Mouse (Mus musculus) midbrain, embryonic 10.5 days (tissue): ENCODE results near the gene Psma6. TPM values are rescaled to one million over a fixed set of nuclear protein-coding genes. Genes with fewer than 3 reads are reported as not detected.
"Not testable (repeated sequence)": the region's sequence is repeated elsewhere in the genome, so short reads cannot be mapped to it uniquely, and the experiment has no call there.

Experiments used
- DNase-seq: peaks from one replicate; pipeline ENCODE4 v3.0.0-alpha.2; 2017; ENCODE audit warnings: low spot score
- H3K27ac ChIP-seq: fragments of 300-500 bp; sonication (generic); replicated peaks from 2 replicates; pipeline ENCODE4 v1.5.1; 2016; ENCODE audit warnings: mild to moderate bottlenecking
- H3K27me3 ChIP-seq: fragments of 300-500 bp; sonication (generic); 2 replicates; pipeline ENCODE4 v1.6.1; 2016; ENCODE audit warnings: low read depth, mild to moderate bottlenecking; ENCODE audit not compliant: poor library complexity, severe bottlenecking
- H3K36me3 ChIP-seq: fragments of 300-500 bp; sonication (generic); 2 replicates; pipeline ENCODE4 v1.6.1; 2016; ENCODE audit warnings: mild to moderate bottlenecking, moderate library complexity
- H3K4me1 ChIP-seq: fragments of 300-500 bp; sonication (generic); 2 replicates; pipeline ENCODE4 v1.6.1; 2016
- H3K4me3 ChIP-seq: fragments of 300-500 bp; sonication (generic); 2 replicates; pipeline ENCODE4 v1.5.1; 2016; ENCODE audit warnings: mild to moderate bottlenecking, moderate library complexity
- H3K9me3 ChIP-seq: fragments of 300-500 bp; sonication (generic); replicated peaks from 2 replicates; pipeline ENCODE4 v1.6.1; 2016; ENCODE audit warnings: mild to moderate bottlenecking
- WGBS: fragments of 180-500 bp; shearing (Covaris S2); methylation state at CpG from one replicate; pipeline ENCODE4 v1.1.7; 2016; 5-methylcytosine and 5-hydroxymethylcytosine counted together
- polyA plus RNA-seq: library from polyadenylated mRNA; unstranded; fragments of >200 nt; fragmentation: Nextera tagmentation; extraction: Ambion mirVana; gene quantifications from 2 replicates; pipeline ENCODE4 v1.2.1, GENCODE M21; 2016

Psma6 gene
- 496 and 514 TPM in 2 replicates for polyA plus RNA-seq

- no peaks in the 10 kb centered on the region for H3K9me3 ChIP-seq
- DNase-seq, result no peak
- H3K27ac ChIP-seq, result no peak within 1 kb of the TSS
- peaks cover 29% of the 10 kb centered on the region; the same call in 1 of the 2 replicates for H3K27me3 ChIP-seq
- no peak within 1 kb of the TSS for H3K4me3 ChIP-seq
- peaks cover 9% of the 10 kb centered on the region for H3K36me3 ChIP-seq
- WGBS, result 83% methylated on average over 10 of the region's 10 CpGs
- H3K4me1 ChIP-seq, result peaks cover 32% of the 10 kb centered on the region
Observed at GRCm38 (mm10) chr12:55384023-55384749, at the start of gene Psma6. TSS of gene Psma6 (plus strand) at chr12:55384222.

GRCm38 (mm10) chr12:55338490-55338889 lies 45.5 kb upstream of the Psma6 start:
- WGBS, result 96% methylated on average over 1 of the region's 2 CpGs
- H3K4me3 ChIP-seq, DNase-seq, H3K27me3 ChIP-seq, H3K4me1 ChIP-seq, H3K27ac ChIP-seq, H3K9me3 ChIP-seq, H3K36me3 ChIP-seq: not testable (repeated sequence)

- not testable (repeated sequence) for H3K36me3 ChIP-seq, H3K27me3 ChIP-seq, H3K4me3 ChIP-seq, H3K9me3 ChIP-seq, DNase-seq, H3K27ac ChIP-seq, H3K4me1 ChIP-seq
- 84% methylated on average over 1 of the region's 1 CpGs for WGBS
Observed at GRCm38 (mm10) chr12:55343045-55343444, 41.0 kb upstream of the Psma6 start.

- Histone ChIP-seq H3K4me1 (no peaks in the 10 kb centered on the region), H3K27ac (no peak overlapping the region), H3K9me3 (no peaks in the 10 kb centered on the region), H3K36me3 (no peaks in the 10 kb centered on the region), H3K4me3 (no peak overlapping the region), H3K27me3 (no peaks in the 10 kb centered on the region)
- no peak for DNase-seq
- 91% methylated on average over 11 of the region's 11 CpGs for WGBS
Observed at GRCm38 (mm10) chr12:55343998-55344397, 40.0 kb upstream of the Psma6 start.

GRCm38 (mm10) chr12:55344583-55344982 lies 39.4 kb upstream of the Psma6 start:
- H3K27me3 ChIP-seq, result no peaks in the 10 kb centered on the region
- H3K36me3 ChIP-seq, result no peaks in the 10 kb centered on the region
- H3K27ac ChIP-seq, result no peak overlapping the region
- DNase-seq, result no peak
- no peaks in the 10 kb centered on the region for H3K4me1 ChIP-seq
- 87% methylated on average over 13 of the region's 13 CpGs for WGBS
- no peak overlapping the region for H3K4me3 ChIP-seq
- H3K9me3 ChIP-seq, result no peaks in the 10 kb centered on the region

- Histone ChIP-seq H3K4me1 (no peaks in the 10 kb centered on the region), H3K27me3 (no peaks in the 10 kb centered on the region), H3K27ac (no peak overlapping the region), H3K4me3 (no peak overlapping the region), H3K36me3 (no peaks in the 10 kb centered on the region), H3K9me3 (no peaks in the 10 kb centered on the region)
- DNase-seq, result no peak
- 86% methylated on average over 6 of the region's 6 CpGs for WGBS
Observed at GRCm38 (mm10) chr12:55353423-55353822, 30.6 kb upstream of the Psma6 start.

GRCm38 (mm10) chr12:55354904-55355303 lies 29.1 kb upstream of the Psma6 start:
- no peak overlapping the region for H3K27ac ChIP-seq
- 65% methylated on average over 4 of the region's 4 CpGs for WGBS
- DNase-seq, result no peak
- H3K4me1 ChIP-seq, result no peaks in the 10 kb centered on the region
- no peaks in the 10 kb centered on the region for H3K9me3 ChIP-seq
- no peak overlapping the region for H3K4me3 ChIP-seq
- no peaks in the 10 kb centered on the region for H3K36me3 ChIP-seq
- no peaks in the 10 kb centered on the region for H3K27me3 ChIP-seq

- 82% methylated on average over 1 of the region's 1 CpGs for WGBS
- no peaks in the 10 kb centered on the region for H3K4me1 ChIP-seq
- no peaks in the 10 kb centered on the region for H3K27me3 ChIP-seq
- DNase-seq, result no peak
- no peaks in the 10 kb centered on the region for H3K9me3 ChIP-seq
- no peak overlapping the region for H3K4me3 ChIP-seq
- H3K27ac ChIP-seq, result no peak overlapping the region
- no peaks in the 10 kb centered on the region for H3K36me3 ChIP-seq
Observed at GRCm38 (mm10) chr12:55357303-55357702, 26.7 kb upstream of the Psma6 start.

- no peaks in the 10 kb centered on the region for H3K27me3 ChIP-seq
- H3K36me3 ChIP-seq, result no peaks in the 10 kb centered on the region
- H3K27ac ChIP-seq, result no peak overlapping the region
- 93% methylated on average over 5 of the region's 5 CpGs for WGBS
- H3K4me1 ChIP-seq, result no peaks in the 10 kb centered on the region
- no peak overlapping the region for H3K4me3 ChIP-seq
- no peak for DNase-seq
- H3K9me3 ChIP-seq, result no peaks in the 10 kb centered on the region
Observed at GRCm38 (mm10) chr12:55360929-55361328, 23.1 kb upstream of the Psma6 start.

- H3K27me3 ChIP-seq, result no peaks in the 10 kb centered on the region
- 87% methylated on average over 2 of the region's 2 CpGs for WGBS
- no peak overlapping the region for H3K4me3 ChIP-seq
- H3K36me3 ChIP-seq, result no peaks in the 10 kb centered on the region
- H3K9me3 ChIP-seq, result no peaks in the 10 kb centered on the region
- H3K4me1 ChIP-seq, result no peaks in the 10 kb centered on the region
- DNase-seq, result no peak
- H3K27ac ChIP-seq, result no peak overlapping the region
Observed at GRCm38 (mm10) chr12:55365083-55365482, 18.9 kb upstream of the Psma6 start.

- Histone ChIP-seq H3K4me1 (no peaks in the 10 kb centered on the region), H3K9me3 (no peaks in the 10 kb centered on the region), H3K4me3 (no peak overlapping the region), H3K27ac (no peak overlapping the region), H3K27me3 (no peaks in the 10 kb centered on the region), H3K36me3 (peaks cover 3% of the 10 kb centered on the region; the same call in 1 of the 2 replicates)
- no peak for DNase-seq
- WGBS, result 93% methylated on average over 3 of the region's 3 CpGs
Observed at GRCm38 (mm10) chr12:55372424-55373055, 11.5 kb upstream of the Psma6 start.

- no peaks in the 10 kb centered on the region for H3K4me1 ChIP-seq
- peaks cover 6% of the 10 kb centered on the region; the same call in 1 of the 2 replicates for H3K36me3 ChIP-seq
- H3K27me3 ChIP-seq, result no peaks in the 10 kb centered on the region
- H3K4me3 ChIP-seq, result no peak overlapping the region
- WGBS, result 94% methylated on average over 16 of the region's 16 CpGs
- DNase-seq, result no peak
- no peak overlapping the region for H3K27ac ChIP-seq
- H3K9me3 ChIP-seq, result no peaks in the 10 kb centered on the region
Observed at GRCm38 (mm10) chr12:55376956-55377609, 6.9 kb upstream of the Psma6 start.

GRCm38 (mm10) chr12:55377610-55377980 lies 6.4 kb upstream of the Psma6 start:
- peaks cover 11% of the 10 kb centered on the region for H3K36me3 ChIP-seq
- H3K27me3 ChIP-seq, result peaks cover 2% of the 10 kb centered on the region; the same call in 1 of the 2 replicates
- no peak overlapping the region for H3K27ac ChIP-seq
- no peaks in the 10 kb centered on the region for H3K9me3 ChIP-seq
- H3K4me1 ChIP-seq, result no peaks in the 10 kb centered on the region
- no peak for DNase-seq
- no peak overlapping the region for H3K4me3 ChIP-seq
- 74% methylated on average over 6 of the region's 6 CpGs for WGBS
